8 mouse cellular contexts compared by ENCODE assay signal in genomic region chr11:94565151-94565479, GRCm38 (mm10). TPM values are rescaled to one million over a fixed set of nuclear protein-coding genes. Genes with fewer than 3 reads are reported as not detected.
DNase-seq lines count a peak whose midpoint lies in the region; ATAC-seq and TF ChIP-seq lines count a peak whose summit lies in the region.

No protein-coding gene starts in this region.

- peak overlapping the region; percentile 31 for H3K4me3 ChIP-seq in hindbrain, embryonic 13.5 days
- H3K4me3 ChIP-seq in lung, postnatal 0 days (ENCODE audit: low read depth, low read length): peak overlapping the region; percentile 23; the same call in 1 of the 2 replicates

- H3K9ac ChIP-seq in hindbrain, embryonic 13.5 days: peak overlapping the region; percentile 63
- H3K9ac ChIP-seq in lung, postnatal 0 days (replicated peaks; ENCODE audit: low read depth): 0 out of 2 replicates have a peak overlapping the region, but pooled peaks have one; percentile 29

- no peaks in the 10 kb centered on the region for H3K36me3 ChIP-seq in hindbrain, embryonic 13.5 days
- H3K36me3 ChIP-seq in lung, postnatal 0 days (ENCODE audit: insufficient read depth, low read length): no peaks in the 10 kb centered on the region

- 12% methylated on average over 16 of the region's 16 CpGs for WGBS in hindbrain, embryonic 13.5 days
- 27% methylated on average over 16 of the region's 16 CpGs for WGBS in lung, postnatal 0 days

- TF ChIP-seq EP300 in lung, postnatal 0 days (IDR thresholded peaks at IDR 0.05): no peak

- peak; percentile 29 for DNase-seq in embryo, embryonic 10 days (ENCODE audit: low spot score)
- DNase-seq in embryo, embryonic 9.5 days (ENCODE audit: extremely low spot score): no peak
- peak; percentile 34 for DNase-seq in CD4-positive helper T cell, adult 2 months (ENCODE audit: low read depth, low spot score)
- peak; percentile 49 for DNase-seq in lung, postnatal 0 days (ENCODE audit: low spot score)
- DNase-seq in cerebellum, adult 9-10 months: no peak
- DNase-seq in cerebellum, postnatal 4 days (ENCODE audit: low spot score in 2 of 2): no peak
- DNase-seq in frontal cortex, postnatal 36 days (ENCODE audit: low spot score in 2 of 2): no peak

- ATAC-seq in hindbrain, embryonic 13.5 days (ENCODE audit: low FRiP score): no peak
- peak; percentile 65 for ATAC-seq in lung, postnatal 0 days

- H3K4me1 ChIP-seq in hindbrain, embryonic 13.5 days (replicated peaks): peaks cover 15% of the 10 kb centered on the region
- peaks cover 12% of the 10 kb centered on the region; the same call in 1 of the 2 replicates for H3K4me1 ChIP-seq in lung, postnatal 0 days (ENCODE audit: insufficient read depth, low read depth, low read length)

- no peak overlapping the region for H3K27ac ChIP-seq in hindbrain, embryonic 13.5 days
- H3K27ac ChIP-seq in lung, postnatal 0 days (ENCODE audit: low read length): peak overlapping the region; percentile 26; the same call in 1 of the 2 replicates

- H3K9me3 ChIP-seq in hindbrain, embryonic 13.5 days: no peaks in the 10 kb centered on the region
- no peaks in the 10 kb centered on the region for H3K9me3 ChIP-seq in lung, postnatal 0 days (ENCODE audit: low read length)

- peak; percentile 62 for TF ChIP-seq CTCF in lung, postnatal 0 days (IDR thresholded peaks at IDR 0.05)

- H3K27me3 ChIP-seq in hindbrain, embryonic 13.5 days: peaks cover 33% of the 10 kb centered on the region
- no peaks in the 10 kb centered on the region for H3K27me3 ChIP-seq in lung, postnatal 0 days (replicated peaks; ENCODE audit: insufficient read depth, low read length)

- H3K4me2 ChIP-seq in hindbrain, embryonic 13.5 days: peak overlapping the region; percentile 53
- peak overlapping the region; percentile 55 for H3K4me2 ChIP-seq in lung, postnatal 0 days (replicated peaks; ENCODE audit: low read depth, low read length)

RNA-seq across cellular contexts. Expression of gene Chad, which starts 0.3 kb away (rescaled TPM):
- 0.32 and 0.38 TPM in 2 replicates for polyA plus RNA-seq in hindbrain, embryonic 13.5 days (2015; fragmentation: Nextera tagmentation; extraction: Ambion mirVana)
- 23.9 and 29.0 TPM in 2 replicates for polyA plus RNA-seq in lung, postnatal 0 days (2015; fragmentation: Nextera tagmentation; extraction: Ambion mirVana)

RNA-seq across cellular contexts. Expression of gene Rsad1, which starts 16.1 kb away (rescaled TPM):
- polyA plus RNA-seq in hindbrain, embryonic 13.5 days (2015; fragmentation: Nextera tagmentation; extraction: Ambion mirVana): 4.7 and 5.1 TPM in 2 replicates
- polyA plus RNA-seq in lung, postnatal 0 days (2015; fragmentation: Nextera tagmentation; extraction: Ambion mirVana): 1.6 and 2.3 TPM in 2 replicates

RNA-seq across cellular contexts. Expression of gene Acsf2, which starts 36.6 kb away (rescaled TPM):
- polyA plus RNA-seq in hindbrain, embryonic 13.5 days (2015; fragmentation: Nextera tagmentation; extraction: Ambion mirVana): 1.6 and 1.7 TPM in 2 replicates
- polyA plus RNA-seq in lung, postnatal 0 days (2015; fragmentation: Nextera tagmentation; extraction: Ambion mirVana): 3.2 and 3.4 TPM in 2 replicates

RNA-seq across cellular contexts. Expression of gene Mycbpap, which starts 43.6 kb away (rescaled TPM):
- polyA plus RNA-seq in hindbrain, embryonic 13.5 days (2015; fragmentation: Nextera tagmentation; extraction: Ambion mirVana): 3.2 and 3.8 TPM in 2 replicates
- 3.1 and 4.7 TPM in 2 replicates for polyA plus RNA-seq in lung, postnatal 0 days (2015; fragmentation: Nextera tagmentation; extraction: Ambion mirVana)

Comparison
In these comparisons a context has a peak if more than half of its experiments do, and no peak if none do; other contexts are left out.
1. DNase-seq: peak in embryo, embryonic 10 days (single experiment), CD4-positive helper T cell, adult 2 months (single experiment) and lung, postnatal 0 days (single experiment); none in embryo, embryonic 9.5 days (single experiment), cerebellum, adult 9-10 months (single experiment), cerebellum, postnatal 4 days (0 of 2) and frontal cortex, postnatal 36 days (0 of 2).
2. RNA of gene Chad, which starts 0.3 kb away (polyA plus RNA-seq): 23.9 to 29.0 TPM in lung, postnatal 0 days; 0.32 to 0.38 TPM in hindbrain, embryonic 13.5 days; every median in the first group is over 10 times any median in the second.